Mouse (Mus musculus): Measurements from ENCODE around the gene Olfr1449. TPM values are rescaled to one million over a fixed set of nuclear protein-coding genes. Genes with fewer than 3 reads are reported as not detected.
"Not testable (repeated sequence)": the region's sequence is repeated elsewhere in the genome, so short reads cannot be mapped to it uniquely, and the experiment has no call there.

Olfr1449 gene
- total RNA-seq (2021) = not detected
- long read RNA-seq, experiment 1 = 0 reads
- long read RNA-seq, experiment 2 = 0 reads

GRCm38 (mm10) chr19:12930540-12930939 is at the start of gene Olfr1449:
Olfr1449 (plus strand) TSS chr19:12930840.
- intact Hi-C loops (cut with DNase I) = no loop called here
- DNase-seq = no peak

DNA sequence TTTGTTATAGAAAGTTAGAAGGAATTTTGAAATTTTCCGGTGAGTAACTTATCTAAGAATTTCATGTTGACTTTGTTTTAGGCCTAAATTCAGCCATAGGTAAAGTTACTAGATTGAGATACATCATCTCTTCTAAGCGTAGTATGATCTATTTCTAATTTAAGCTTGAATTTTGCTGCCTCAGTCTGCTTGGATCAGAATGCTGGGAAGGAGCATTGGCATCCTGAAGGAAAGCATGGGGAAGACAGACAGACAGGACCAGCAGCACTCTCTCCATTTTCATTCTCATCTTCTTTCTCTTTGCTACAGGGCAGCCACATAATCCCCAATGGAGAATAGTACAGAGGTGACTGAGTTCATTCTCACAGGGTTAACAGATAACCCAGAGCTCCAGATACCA is 47.1 kb upstream of the Olfr1449 start, which contains the start of gene Olfr1445:
Olfr1445 (plus strand) TSS at position 301 of the 400 bp plus-strand sequence.
- DNase-seq = no peak
- intact Hi-C loops (cut with DNase I) = no loop called here

GRCm38 (mm10) chr19:12893424-12893823 is 37.2 kb upstream of the Olfr1449 start, which contains the start of gene Olfr1446:
Olfr1446 (minus strand) TSS chr19:12893524.
- intact Hi-C loops (cut with DNase I) = no loop called here
- no peak for DNase-seq

DNA sequence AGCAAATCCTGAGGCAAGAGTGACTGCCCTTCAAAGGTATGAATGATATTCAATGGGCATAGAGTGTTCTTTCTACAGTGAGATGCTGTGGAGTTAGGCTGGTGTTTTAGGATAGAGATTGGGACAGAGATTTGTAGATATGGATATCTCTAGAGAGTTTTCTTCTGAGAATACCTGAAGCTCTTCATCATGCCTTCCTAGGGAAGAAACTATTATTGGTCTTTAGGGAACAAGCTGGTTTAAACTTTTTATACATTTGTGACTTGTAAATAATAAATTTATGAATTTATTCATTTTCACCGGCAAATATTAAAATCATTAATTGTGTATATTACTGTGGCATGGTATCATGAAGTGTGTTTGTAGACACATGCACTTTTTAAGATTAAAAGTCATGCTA is 27.0 kb upstream of the Olfr1449 start, which contains the start of gene Olfr1447:
Olfr1447 (minus strand) TSS at position 101 of the 400 bp plus-strand sequence.
- no peak for DNase-seq
- intact Hi-C loops (cut with DNase I) = no loop called here

DNA sequence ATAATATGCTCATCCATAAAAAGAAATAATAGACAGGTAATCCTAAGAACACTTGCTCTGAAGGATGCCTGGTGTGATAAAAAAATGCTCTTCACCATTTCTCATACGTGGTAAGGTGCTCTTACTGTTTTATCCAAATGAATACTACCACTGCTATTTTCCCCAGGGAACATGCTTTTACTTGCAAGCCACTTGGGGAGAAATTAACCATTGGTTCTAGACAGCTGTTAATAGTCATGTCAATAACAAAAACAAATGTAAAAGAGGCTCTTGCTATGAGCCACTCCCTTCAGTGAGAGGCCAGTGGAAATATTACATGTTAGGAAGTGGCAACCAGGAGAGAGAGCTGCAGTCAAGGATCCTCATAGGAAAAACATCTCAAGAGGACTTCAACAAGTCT is 6.3 kb upstream of the Olfr1449 start, which contains the start of gene Olfr1448:
Olfr1448 (minus strand) TSS at position 101 of the 400 bp plus-strand sequence.
- intact Hi-C loops (cut with DNase I) = no loop called here
- DNase-seq = no peak

DNA sequence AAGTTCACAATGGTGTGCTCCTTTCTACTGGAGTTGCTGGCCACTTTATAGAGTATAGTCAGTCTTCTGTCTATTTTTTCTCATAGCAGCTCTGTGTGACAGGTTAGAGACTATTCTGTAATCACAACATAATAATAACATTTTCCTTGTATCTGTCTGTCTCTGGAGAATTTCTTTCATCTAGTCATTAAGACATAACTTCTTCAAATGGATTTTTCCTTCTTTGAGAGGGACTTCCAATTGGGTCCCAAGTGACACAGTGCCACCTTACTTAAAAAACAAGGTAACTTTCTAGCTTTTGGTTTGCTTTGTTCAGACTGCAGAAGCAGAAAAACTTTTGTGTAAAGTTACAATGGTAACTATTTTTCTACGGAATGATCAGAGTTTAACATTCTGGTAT is 19.3 kb downstream of the Olfr1449 start, which contains the start of gene Olfr1450:
Olfr1450 (plus strand) TSS at position 301 of the 400 bp plus-strand sequence.
- intact Hi-C loops (cut with DNase I) = no loop called here

DNA sequence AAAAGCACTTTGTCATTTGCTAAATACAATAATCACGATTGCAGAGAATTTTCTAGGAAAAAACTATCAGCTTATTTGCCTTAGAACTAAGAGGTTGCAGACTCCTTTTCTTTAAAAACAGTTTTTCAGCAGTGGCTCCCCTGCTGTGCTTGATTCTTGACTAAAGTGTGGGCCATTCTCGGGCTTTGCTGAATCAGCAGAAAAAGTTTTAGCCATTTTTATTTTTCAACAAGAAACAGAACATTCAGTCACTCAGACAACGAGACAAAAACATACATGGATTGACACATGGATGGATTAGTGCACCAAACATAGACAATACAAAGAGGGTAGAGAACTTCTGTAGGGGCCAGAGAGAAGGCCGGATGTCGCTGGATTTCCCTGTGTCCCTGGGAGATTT is 39.4 kb downstream of the Olfr1449 start:
- intact Hi-C loops (cut with DNase I); DNase-seq: not testable (repeated sequence)

More for the DNA sequence above, 19.3 kb downstream of the Olfr1449 start, which contains the start of gene Olfr1450:
- no peak for DNase-seq

Other genes with a start within 250 kb of the Olfr1449 start
- not detected for gene Keg1, start 235.1 kb upstream of the Olfr1449 start, total RNA-seq (2021)
- gene Cntf, start 165.2 kb upstream of the Olfr1449 start, total RNA-seq (2021) = 1 to 10 TPM; 1.5 to 3.4 TPM
- 100 to 1,000 TPM; 112 to 114 TPM for gene Zfp91, start 134.7 kb upstream of the Olfr1449 start, total RNA-seq (2021)
- gene Lpxn, start 134.6 kb upstream of the Olfr1449 start, total RNA-seq (2021) = under 1 TPM; 0.25 to 0.31 TPM
- not detected for gene Gm5244, start 84.2 kb upstream of the Olfr1449 start, total RNA-seq (2021)
- gene Olfr1444, start 73.6 kb upstream of the Olfr1449 start, total RNA-seq (2021) = not detected
- gene Olfr1445, start 47.0 kb upstream of the Olfr1449 start, total RNA-seq (2021) = not detected
- gene Olfr1446, start 37.3 kb upstream of the Olfr1449 start, total RNA-seq (2021) = not detected
- not detected for gene Olfr1447, start 27.1 kb upstream of the Olfr1449 start, total RNA-seq (2021)
- not detected for gene Olfr1448, start 6.4 kb upstream of the Olfr1449 start, total RNA-seq (2021)
- not detected for gene Olfr1450, start 19.4 kb downstream of the Olfr1449 start, total RNA-seq (2021)
- not detected for gene Olfr1451, start 64.2 kb downstream of the Olfr1449 start, total RNA-seq (2021)
- not detected for gene Olfr1453, start 97.5 kb downstream of the Olfr1449 start, total RNA-seq (2021)
- gene Olfr1454, start 129.8 kb downstream of the Olfr1449 start, total RNA-seq (2021) = not detected
- not detected for gene Olfr1457, start 167.1 kb downstream of the Olfr1449 start, total RNA-seq (2021)
- not detected for gene Olfr1458, start 175.9 kb downstream of the Olfr1449 start, total RNA-seq (2021)
- not detected for gene Olfr1459, start 218.7 kb downstream of the Olfr1449 start, total RNA-seq (2021)
- gene Olfr1461, start 232.2 kb downstream of the Olfr1449 start, total RNA-seq (2021) = not detected